ENCODE assay signal across 11 mouse cellular contexts in the genomic region with DNA sequence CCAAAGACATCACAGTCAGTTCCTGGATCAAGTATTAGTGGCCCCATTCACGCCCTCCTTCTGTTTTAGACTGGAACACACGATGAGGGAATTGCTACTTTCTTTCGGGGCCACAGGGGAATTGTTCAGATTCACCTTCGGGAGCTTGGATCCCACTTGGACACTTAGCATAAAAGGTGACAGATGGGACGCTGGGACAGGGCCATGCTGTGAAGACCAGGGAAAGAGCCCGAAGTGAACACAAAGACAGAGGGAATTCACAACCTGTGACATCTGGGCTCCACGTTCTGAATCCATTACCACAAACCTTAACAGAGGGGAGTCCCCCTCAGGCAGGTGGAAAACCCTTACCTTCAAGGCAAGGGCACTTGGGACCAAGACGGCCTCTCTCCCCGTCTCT. TPM values are rescaled to one million over a fixed set of nuclear protein-coding genes. Genes with fewer than 3 reads are reported as not detected.
A peak's percentile ranks its signal among the peaks of the same experiment; 100 is the strongest.
DNase-seq lines count a peak whose midpoint lies in the region; ATAC-seq and TF ChIP-seq lines count a peak whose summit lies in the region.
"Had no signal": no experiment of that assay in that cellular context is flagged by ENCODE, and none has a peak within 500 bp of the region (broad histone marks: within the 10 kb centered on the region; RNA-seq: fewer than 3 reads in every experiment).

No protein-coding gene starts in this region.

- H3K9me3 ChIP-seq in neural tube, embryonic 11.5 days (ENCODE audit: control insufficient read depth, low read length) = no peaks in the 10 kb centered on the region
- no peaks in the 10 kb centered on the region for H3K9me3 ChIP-seq in hindbrain, embryonic 16.5 days (ENCODE audit: control insufficient read depth, low read length)
- no peaks in the 10 kb centered on the region for H3K9me3 ChIP-seq in stomach, embryonic 15.5 days

- peak overlapping the region; percentile 43 for H3K4me2 ChIP-seq in neural tube, embryonic 11.5 days (ENCODE audit: low read depth)
- peak overlapping the region; percentile 58 for H3K4me2 ChIP-seq in hindbrain, embryonic 16.5 days (ENCODE audit: low read length)
- H3K4me2 ChIP-seq in stomach, embryonic 15.5 days = peak overlapping the region; percentile 43; the same call in 1 of the 2 replicates

- no peak for TF ChIP-seq CTCF in cerebellum, adult 2 months (IDR thresholded peaks at IDR 0.05; ENCODE audit: borderline replicate concordance, insufficient read depth, low read depth, low read length)

- peak; percentile 40 for ATAC-seq in neural tube, embryonic 11.5 days (ENCODE audit: insufficient read depth, low FRiP score, low TSS enrichment)
- ATAC-seq in hindbrain, embryonic 16.5 days = 0 out of 2 replicates have a peak, but pooled peaks have one; percentile 1
- no peak for ATAC-seq in stomach, embryonic 15.5 days (ENCODE audit: insufficient read depth, low FRiP score, low read depth)

- peak overlapping the region; percentile 42 for H3K9ac ChIP-seq in neural tube, embryonic 11.5 days (ENCODE audit: low read length)
- H3K9ac ChIP-seq in hindbrain, embryonic 16.5 days (ENCODE audit: low read depth, low read length) = peak overlapping the region; percentile 41
- no peak overlapping the region for H3K9ac ChIP-seq in stomach, embryonic 15.5 days

- no peaks in the 10 kb centered on the region for H3K27me3 ChIP-seq in cerebellum, adult 2 months (ENCODE audit: control insufficient read depth, insufficient read depth, low read length)
- no peaks in the 10 kb centered on the region for H3K27me3 ChIP-seq in neural tube, embryonic 11.5 days (ENCODE audit: control insufficient read depth, insufficient read depth, low read length)
- no peaks in the 10 kb centered on the region for H3K27me3 ChIP-seq in hindbrain, embryonic 16.5 days (replicated peaks; ENCODE audit: control insufficient read depth, insufficient read depth, low read length)
- H3K27me3 ChIP-seq in stomach, embryonic 15.5 days (replicated peaks) = no peaks in the 10 kb centered on the region

- peaks cover 62% of the 10 kb centered on the region for H3K4me1 ChIP-seq in cerebellum, adult 2 months (ENCODE audit: control insufficient read depth, insufficient read depth, low read length)
- H3K4me1 ChIP-seq in neural tube, embryonic 11.5 days (ENCODE audit: control insufficient read depth, insufficient read depth, low read length) = peaks cover 54% of the 10 kb centered on the region
- peaks cover 46% of the 10 kb centered on the region for H3K4me1 ChIP-seq in hindbrain, embryonic 16.5 days (ENCODE audit: control insufficient read depth, insufficient read depth, low read depth, low read length)
- H3K4me1 ChIP-seq in stomach, embryonic 15.5 days = peaks cover 32% of the 10 kb centered on the region

- no peak for TF ChIP-seq POLR2A in cerebellum, adult 2 months (IDR thresholded peaks at IDR 0.05; ENCODE audit: borderline replicate concordance, insufficient read depth, low read length)

- WGBS in cerebellum, adult 2 months = 11% methylated on average over 9 of the region's 9 CpGs
- 6% methylated on average over 9 of the region's 9 CpGs for WGBS in neural tube, embryonic 11.5 days
- 10% methylated on average over 9 of the region's 9 CpGs for WGBS in hindbrain, embryonic 16.5 days
- WGBS in stomach, embryonic 15.5 days = 40% methylated on average over 9 of the region's 9 CpGs

- H3K36me3 ChIP-seq in neural tube, embryonic 11.5 days (ENCODE audit: control insufficient read depth, insufficient read depth, low read length) = 0 out of 2 replicates have a peak, but pooled peaks cover 5% of the 10 kb centered on the region
- H3K36me3 ChIP-seq in hindbrain, embryonic 16.5 days (ENCODE audit: control insufficient read depth, insufficient read depth, low read length) = no peaks in the 10 kb centered on the region
- H3K36me3 ChIP-seq in stomach, embryonic 15.5 days = no peaks in the 10 kb centered on the region

- no peak overlapping the region for H3K4me3 ChIP-seq in cerebellum, adult 2 months (replicated peaks; ENCODE audit: insufficient read depth, low read depth, low read length)
- no peak overlapping the region; the same call in 1 of the 2 replicates for H3K4me3 ChIP-seq in neural tube, embryonic 11.5 days (ENCODE audit: low read depth, low read length)
- H3K4me3 ChIP-seq in hindbrain, embryonic 16.5 days (ENCODE audit: low read length) = no peak overlapping the region; the same call in 1 of the 2 replicates
- H3K4me3 ChIP-seq in stomach, embryonic 15.5 days (replicated peaks) = no peak overlapping the region

- peak in 1 of 2 experiments; percentile 56 for DNase-seq in cerebellum, adult 2 months
- no peak for DNase-seq in cerebellum, adult 11 months
- peak; percentile 65 for DNase-seq in neural tube, embryonic 11.5 days (ENCODE audit: low spot score)
- no peak for DNase-seq in neural tube, embryonic 10.5 days (ENCODE audit: extremely low spot score, low spot score)
- no peak for DNase-seq in thymus, postnatal 4 days
- DNase-seq in kidney, postnatal 4 days = no peak
- DNase-seq: gastrocnemius, postnatal 25 days; right cerebral cortex, adult 18-20 months had no signal

- H3K27ac ChIP-seq in cerebellum, adult 2 months (ENCODE audit: insufficient read depth, low read length) = 0 out of 2 replicates have a peak overlapping the region, but pooled peaks have one; percentile 38
- peak overlapping the region; percentile 84 for H3K27ac ChIP-seq in neural tube, embryonic 11.5 days (ENCODE audit: low read depth, low read length)
- H3K27ac ChIP-seq in hindbrain, embryonic 16.5 days (ENCODE audit: low read depth, low read length) = peak overlapping the region; percentile 79
- H3K27ac ChIP-seq in stomach, embryonic 15.5 days = no peak overlapping the region
- H3K27ac ChIP-seq: macrophage had no signal

RNA-seq across cellular contexts. Expression of a gene that starts 28.5 kb away (rescaled TPM):
- 37.9 and 43.6 TPM in 2 replicates for polyA plus RNA-seq in cerebellum, adult 2 months (2012; rRNA removed)
- 43.8 and 48.2 TPM in 2 replicates for polyA plus RNA-seq in neural tube, embryonic 11.5 days (2014; fragmentation: Nextera tagmentation; extraction: Ambion mirVana)
- polyA plus RNA-seq in hindbrain, embryonic 16.5 days (2015; fragmentation: Nextera tagmentation; extraction: Ambion mirVana) = 12.1 and 16.4 TPM in 2 replicates
- polyA plus RNA-seq in stomach, embryonic 15.5 days (2015; fragmentation: Nextera tagmentation; extraction: Ambion mirVana) = 12.6 and 14.0 TPM in 2 replicates
